Mouse (Mus musculus) macrophage (primary cell): ENCODE data around the gene B9d1. TPM values are rescaled to one million over a fixed set of nuclear protein-coding genes. Genes with fewer than 3 reads are reported as not detected.

Experiments used
- H3K27ac ChIP-seq: fragments of 350-480 bp; formaldehyde crosslinking; 2 replicates; pipeline ENCODE4 v1.9.0; 2021
- H3K36me3 ChIP-seq: fragments of 350-480 bp; formaldehyde crosslinking; 2 replicates; pipeline ENCODE4 v1.9.0; 2021; ENCODE audit errors: inconsistent target
- H3K4me3 ChIP-seq: fragments of 350-480 bp; formaldehyde crosslinking; 2 replicates; pipeline ENCODE4 v1.9.0; 2021; ENCODE audit errors: inconsistent target
- H3K79me2 ChIP-seq: fragments of 350-480 bp; formaldehyde crosslinking; 2 replicates; pipeline ENCODE4 v1.9.0; 2021; ENCODE audit errors: inconsistent target
- WGBS: methylation state at CpG from one replicate; pipeline ENCODE4 v1.1.7; 2026; ENCODE audit warnings: inconsistent platforms; ENCODE audit not compliant: missing documents; 5-methylcytosine and 5-hydroxymethylcytosine counted together
- polyA plus RNA-seq: library from polyadenylated mRNA; stranded (reverse); fragments of 250-400 nt; gene quantifications from 3 replicates; pipeline ENCODE4 v1.2.4, GENCODE M21; 2018; ENCODE audit warnings: inconsistent platforms

The B9d1 gene
- polyA plus RNA-seq, 1 experiment from 2014 or later = 0.59 TPM

DNA sequence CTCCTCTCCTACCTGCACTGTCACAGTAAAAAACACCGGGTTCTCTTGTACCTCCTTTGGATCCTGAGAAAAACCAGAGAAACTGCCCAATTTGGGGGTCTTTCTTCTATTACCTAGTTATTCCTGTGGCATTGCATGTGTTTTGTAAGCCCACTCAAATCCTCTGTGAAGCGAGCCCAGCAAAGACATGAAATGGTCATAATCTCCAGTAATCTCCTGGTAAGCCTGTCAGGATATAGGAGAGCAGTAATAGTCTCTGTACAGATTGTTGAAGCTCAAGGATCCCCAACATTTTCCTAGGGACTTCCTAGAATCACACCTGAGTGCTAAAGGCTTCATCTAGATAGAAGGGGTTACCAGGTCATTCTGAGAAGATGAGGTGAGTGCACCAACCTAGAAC, 36.2 kb downstream of the B9d1 start:
- H3K79me2 ChIP-seq = no peaks in the 10 kb centered on the region
- no peak overlapping the region for H3K4me3 ChIP-seq
- 97% methylated on average over 2 of the region's 2 CpGs for WGBS
- H3K27ac ChIP-seq = no peak overlapping the region
- no peaks in the 10 kb centered on the region for H3K36me3 ChIP-seq

- H3K79me2 ChIP-seq = no peaks in the 10 kb centered on the region
- H3K27ac ChIP-seq = no peak overlapping the region
- WGBS = 91% methylated on average over 2 of the region's 2 CpGs
- H3K4me3 ChIP-seq = no peak overlapping the region
- no peaks in the 10 kb centered on the region for H3K36me3 ChIP-seq
These were observed 40.6 kb downstream of the B9d1 start for GRCm38 (mm10) chr11:61545586-61545985.

GRCm38 (mm10) chr11:61546452-61546851, 41.5 kb downstream of the B9d1 start:
- Histone ChIP-seq H3K79me2 (no peaks in the 10 kb centered on the region), H3K36me3 (no peaks in the 10 kb centered on the region), H3K4me3 (no peak overlapping the region), H3K27ac (no peak overlapping the region)
- WGBS = 87% methylated on average over 10 of the region's 10 CpGs

DNA sequence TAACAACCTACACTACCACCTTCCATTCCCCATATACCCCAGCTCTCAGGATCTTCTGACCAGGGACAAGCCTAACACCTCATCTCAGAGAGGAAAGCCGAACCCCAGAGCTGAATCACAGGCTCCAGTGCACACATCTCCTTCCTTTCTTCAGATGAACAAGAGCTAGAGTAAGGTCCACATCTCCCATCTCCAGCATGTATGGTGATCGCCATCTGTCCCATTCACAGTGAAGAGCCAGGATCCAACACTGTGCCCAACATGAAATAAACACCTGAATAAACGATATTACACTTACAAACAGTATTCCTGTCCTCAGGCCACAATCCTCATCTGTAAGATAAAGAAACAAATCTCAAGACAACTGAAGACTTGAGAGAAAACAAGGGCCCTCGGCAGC, 42.8 kb downstream of the B9d1 start:
- no peaks in the 10 kb centered on the region for H3K36me3 ChIP-seq
- H3K79me2 ChIP-seq = no peaks in the 10 kb centered on the region
- no peak overlapping the region for H3K4me3 ChIP-seq
- H3K27ac ChIP-seq = no peak overlapping the region
- 86% methylated on average over 4 of the region's 4 CpGs for WGBS

DNA sequence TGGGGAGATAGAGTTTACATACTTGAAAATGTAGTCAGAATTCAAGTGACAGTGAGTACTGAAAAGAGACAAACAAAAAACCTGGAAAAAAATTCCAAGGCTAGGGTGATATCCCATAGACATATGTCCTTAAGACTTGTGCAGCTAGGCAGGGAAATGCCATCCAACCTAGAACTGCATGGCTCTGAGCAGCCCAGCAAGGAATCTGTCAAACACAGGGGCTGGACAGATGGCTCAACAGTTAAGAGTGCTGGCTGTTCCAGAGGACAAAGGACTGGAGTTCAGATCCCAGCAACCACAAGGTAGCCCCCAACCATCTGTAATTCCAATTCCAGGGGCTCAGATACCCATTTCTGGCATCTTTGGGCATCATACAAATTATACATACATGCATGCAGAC, 45.7 kb downstream of the B9d1 start:
- Histone ChIP-seq H3K27ac (no peak overlapping the region), H3K4me3 (no peak overlapping the region), H3K79me2 (no peaks in the 10 kb centered on the region), H3K36me3 (no peaks in the 10 kb centered on the region)

- Histone ChIP-seq H3K4me3 (no peak overlapping the region), H3K36me3 (no peaks in the 10 kb centered on the region), H3K79me2 (no peaks in the 10 kb centered on the region), H3K27ac (no peak overlapping the region)
- 78% methylated on average over 3 of the region's 3 CpGs for WGBS
These were observed 48.2 kb downstream of the B9d1 start for GRCm38 (mm10) chr11:61553015-61553754.

- no peaks in the 10 kb centered on the region for H3K79me2 ChIP-seq
- H3K36me3 ChIP-seq = no peaks in the 10 kb centered on the region
- H3K27ac ChIP-seq = no peak overlapping the region
- WGBS = 92% methylated on average over 5 of the region's 5 CpGs
- H3K4me3 ChIP-seq = no peak overlapping the region
These were observed 54.6 kb downstream of the B9d1 start for GRCm38 (mm10) chr11:61559572-61559971.

DNA sequence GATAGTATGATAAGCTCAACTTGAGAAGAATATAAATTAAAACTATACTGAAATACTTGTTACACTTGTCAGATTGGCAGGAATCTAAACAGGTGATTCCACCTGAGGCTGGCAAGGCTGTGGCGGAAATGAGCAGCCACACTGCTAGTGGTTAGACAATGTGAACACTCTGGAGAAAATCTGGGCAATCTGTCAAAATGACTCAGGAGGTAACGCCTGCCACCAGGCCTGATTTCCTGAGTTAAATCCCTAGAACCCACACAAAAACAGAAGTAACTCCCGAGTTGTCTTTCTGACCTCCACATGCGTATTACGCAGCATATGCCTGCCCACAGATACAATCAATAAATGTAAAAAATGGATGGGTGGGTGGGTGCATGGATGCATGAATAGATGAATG, 57.5 kb downstream of the B9d1 start:
- no peak overlapping the region for H3K4me3 ChIP-seq
- no peaks in the 10 kb centered on the region for H3K79me2 ChIP-seq
- H3K27ac ChIP-seq = no peak overlapping the region
- no peaks in the 10 kb centered on the region for H3K36me3 ChIP-seq
- WGBS = 0% methylated on average over 5 of the region's 5 CpGs

Other genes starting within 250 kb of the B9d1 start
- gene Aldh3a2, start 237.7 kb upstream of the B9d1 start, polyA plus RNA-seq = 41.1 to 44.6 TPM (median 44.0 TPM) in 3 replicates
- not detected in 3 replicates for gene Slc47a2, start 162.3 kb upstream of the B9d1 start, polyA plus RNA-seq
- 0.28 TPM in 1 of 3 replicates, not detected in the others for gene Slc47a1, start 126.8 kb upstream of the B9d1 start, polyA plus RNA-seq
- gene Rnf112, start 51.0 kb upstream of the B9d1 start, polyA plus RNA-seq = not detected in 3 replicates
- gene Mfap4, start 19.7 kb upstream of the B9d1 start, polyA plus RNA-seq = not detected in 3 replicates
- 28.5 to 49.5 TPM (median 37.8 TPM) in 3 replicates for gene Mapk7, start 10.7 kb upstream of the B9d1 start, polyA plus RNA-seq
- gene Epn2, start 74.5 kb downstream of the B9d1 start, polyA plus RNA-seq = 0.20 to 0.98 TPM (median 0.42 TPM) in 3 replicates
- gene Grap, start 148.1 kb downstream of the B9d1 start, polyA plus RNA-seq = 3.2 to 4.6 TPM (median 3.8 TPM) in 3 replicates
- 0.26 TPM in 1 of 3 replicates, not detected in the others for gene Fam83g, start 178.9 kb downstream of the B9d1 start, polyA plus RNA-seq
- gene Slc5a10, start 215.7 kb downstream of the B9d1 start, polyA plus RNA-seq = not detected in 3 replicates